Mouse (Mus musculus) embryo, embryonic 11 days (tissue): ENCODE results near the gene Nmbr.
A peak's percentile ranks its signal among the peaks of the same experiment; 100 is the strongest.

ENCODE experiments used
- DNase-seq: peaks from one replicate; pipeline ENCODE4 v3.0.0-alpha.2; 2015

Gene Nmbr

GRCm38 (mm10) chr10:14705072-14706066 lies at the start of gene Nmbr, which contains the start of gene Vta1:
Gene Nmbr, plus strand, starts transcription at chr10:14705591.
Gene Vta1, minus strand, starts transcription at chr10:14705560.
- peak; percentile 97 for DNase-seq

GRCm38 (mm10) chr10:14660875-14661274 lies 44.5 kb upstream of the Nmbr start:
- DNase-seq: no peak

GRCm38 (mm10) chr10:14666147-14666546 lies 39.2 kb upstream of the Nmbr start:
- DNase-seq: no peak

DNA sequence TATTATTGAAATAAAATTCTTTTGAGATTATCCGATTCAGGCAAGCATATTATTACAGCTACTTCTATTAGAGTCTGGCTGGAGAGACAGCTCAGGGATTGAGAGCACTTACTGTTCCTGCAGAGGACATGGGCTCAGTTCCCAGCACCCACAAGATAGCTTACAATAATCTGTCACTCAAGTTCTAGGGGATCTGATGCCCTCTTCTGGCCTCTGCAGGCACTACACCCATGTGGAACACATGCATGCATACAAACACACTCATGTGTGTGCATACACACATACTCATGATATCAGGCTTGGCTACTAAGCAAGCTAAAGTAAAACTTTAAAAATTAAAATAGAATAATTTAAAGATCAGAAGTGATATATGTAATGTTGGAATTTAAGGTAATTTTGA lies 19.7 kb upstream of the Nmbr start:
- DNase-seq: no peak

- DNase-seq: no peak
Measured at GRCm38 (mm10) chr10:14688785-14689442, 16.5 kb upstream of the Nmbr start.

GRCm38 (mm10) chr10:14690349-14690748 lies 15.0 kb upstream of the Nmbr start:
- DNase-seq: no peak

DNA sequence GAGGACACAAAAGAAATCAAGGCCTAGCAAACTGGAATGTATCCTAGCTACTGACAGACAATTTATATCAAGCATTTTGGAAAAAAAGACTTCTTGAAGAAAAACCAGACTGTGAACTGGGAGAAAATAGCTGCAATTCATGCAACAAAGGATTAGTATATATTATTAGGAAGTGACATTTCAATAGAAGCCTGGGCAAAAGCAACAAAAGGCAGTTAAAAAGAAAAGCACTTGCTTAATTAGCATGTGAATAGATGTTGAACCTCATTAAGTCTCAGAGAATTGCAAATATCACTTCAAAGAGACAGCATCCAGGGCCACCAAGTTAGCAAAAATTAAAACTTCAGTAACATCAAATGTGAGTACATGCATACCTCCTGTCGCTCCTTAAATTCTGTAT lies 2.2 kb upstream of the Nmbr start:
- DNase-seq: peak; percentile 8

DNA sequence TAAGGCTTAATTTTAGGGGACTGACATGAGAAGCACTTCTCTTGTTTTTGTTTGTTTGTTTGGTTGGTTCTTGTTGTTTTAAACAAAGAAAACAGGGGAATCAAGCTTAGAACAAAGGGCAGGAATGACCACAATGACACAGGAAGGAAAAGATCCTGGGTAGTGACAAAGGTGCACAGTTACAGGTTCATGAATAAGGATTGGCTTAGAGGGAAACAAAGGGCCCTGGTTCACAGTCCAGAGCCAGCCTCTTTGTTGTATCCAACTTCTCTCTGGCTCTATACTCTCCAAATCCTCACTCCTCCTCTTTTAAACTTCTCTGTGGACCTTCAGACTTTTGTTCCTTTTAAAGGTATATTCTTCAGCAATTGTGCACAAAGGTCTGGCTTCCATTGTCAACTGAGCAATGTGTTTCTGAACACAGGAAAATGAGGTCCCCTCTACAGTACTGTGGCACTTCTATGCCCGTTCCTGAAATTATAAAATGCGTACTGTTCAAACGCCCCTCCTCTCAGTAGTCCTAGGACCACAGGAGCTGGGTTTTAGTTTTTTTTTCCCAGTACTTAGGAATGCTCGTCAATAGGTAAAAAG lies 1.5 kb upstream of the Nmbr start:
- no peak for DNase-seq

DNA sequence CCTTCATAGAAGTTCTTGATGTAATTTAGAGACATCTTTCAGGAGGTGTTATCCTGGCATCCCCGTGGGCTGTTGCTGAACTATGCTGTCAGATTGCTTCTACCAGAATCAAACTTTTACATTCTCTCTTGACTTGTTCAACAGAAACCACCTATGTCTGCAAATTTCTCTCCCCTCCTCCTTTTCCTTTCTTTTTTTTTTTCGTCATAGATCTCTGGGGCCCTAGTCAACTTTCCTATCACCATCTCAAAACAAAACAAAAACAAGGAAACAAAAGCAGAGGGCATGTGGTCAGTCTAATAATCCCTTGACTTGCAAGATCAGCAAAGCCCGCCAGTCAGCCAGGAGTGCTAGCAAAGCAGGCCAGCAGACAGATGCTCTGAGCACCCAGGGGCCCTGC lies 12.7 kb downstream of the Nmbr start, which contains the start of gene Gje1:
TSS of gene Gje1 (minus strand) at position 101 of the 400 bp plus-strand sequence.
- DNase-seq: no peak

DNA sequence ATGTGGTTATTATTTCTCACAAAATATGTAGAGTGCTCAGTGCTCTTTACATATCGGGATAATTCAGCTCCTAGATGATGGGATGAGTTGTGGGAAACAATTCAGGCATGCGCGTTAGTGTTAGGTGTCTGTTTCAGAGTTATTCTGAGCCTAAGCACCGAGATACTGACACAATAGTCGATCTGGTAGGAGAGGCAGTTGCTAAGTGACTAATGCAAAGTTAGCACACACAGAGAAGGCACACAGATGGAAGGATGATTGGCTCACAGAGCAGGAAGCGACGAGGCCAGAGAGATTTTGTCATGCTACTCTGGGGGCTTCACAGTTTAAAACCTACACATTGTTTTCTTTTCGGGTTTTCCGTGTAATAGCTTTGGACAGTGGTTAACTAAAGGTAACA lies 20.3 kb downstream of the Nmbr start:
- DNase-seq: no peak

GRCm38 (mm10) chr10:14734285-14734684 lies 28.9 kb downstream of the Nmbr start:
- peak; percentile 74 for DNase-seq

DNA sequence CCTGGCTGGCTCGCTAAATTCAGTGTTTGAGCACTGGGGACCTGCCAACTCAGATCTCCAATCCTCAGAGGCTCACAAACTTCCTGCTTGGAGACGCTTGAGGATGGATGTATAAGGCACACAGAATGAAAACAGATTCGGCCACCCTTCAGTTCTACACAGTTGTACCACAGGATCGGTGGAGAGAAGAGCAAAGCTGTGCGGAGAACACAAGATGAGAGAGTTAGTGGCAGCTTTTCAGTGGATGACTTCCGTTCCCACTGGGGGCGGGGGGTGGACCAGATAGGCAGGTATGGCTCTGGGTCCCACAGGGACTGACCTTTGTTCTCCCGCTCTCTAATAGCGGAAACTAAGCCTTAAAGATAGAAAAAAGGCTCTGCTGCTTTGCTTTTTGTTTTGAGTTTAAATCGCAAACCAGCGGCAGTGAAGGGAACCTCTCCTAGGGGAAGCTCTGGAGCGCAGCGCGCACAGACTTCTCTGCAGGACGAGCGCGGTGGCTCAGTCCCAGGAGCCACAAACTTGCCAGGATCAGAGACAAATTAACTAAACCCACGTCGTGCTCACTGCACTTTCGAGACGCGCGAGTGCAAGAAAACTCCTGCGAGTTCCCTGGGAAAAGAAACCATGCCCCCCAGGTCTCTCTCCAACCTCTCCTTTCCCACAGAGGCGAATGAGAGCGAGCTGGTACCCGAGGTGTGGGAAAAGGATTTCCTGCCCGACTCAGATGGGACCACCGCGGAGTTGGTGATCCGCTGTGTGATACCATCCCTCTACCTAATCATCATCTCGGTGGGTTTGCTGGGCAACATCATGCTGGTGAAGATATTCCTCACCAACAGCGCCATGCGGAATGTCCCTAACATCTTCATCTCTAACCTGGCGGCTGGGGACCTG lies 54.5 kb downstream of the Nmbr start:
- DNase-seq: peak; percentile 58

GRCm38 (mm10) chr10:14760618-14761017 lies 55.2 kb downstream of the Nmbr start:
- no peak for DNase-seq

DNA sequence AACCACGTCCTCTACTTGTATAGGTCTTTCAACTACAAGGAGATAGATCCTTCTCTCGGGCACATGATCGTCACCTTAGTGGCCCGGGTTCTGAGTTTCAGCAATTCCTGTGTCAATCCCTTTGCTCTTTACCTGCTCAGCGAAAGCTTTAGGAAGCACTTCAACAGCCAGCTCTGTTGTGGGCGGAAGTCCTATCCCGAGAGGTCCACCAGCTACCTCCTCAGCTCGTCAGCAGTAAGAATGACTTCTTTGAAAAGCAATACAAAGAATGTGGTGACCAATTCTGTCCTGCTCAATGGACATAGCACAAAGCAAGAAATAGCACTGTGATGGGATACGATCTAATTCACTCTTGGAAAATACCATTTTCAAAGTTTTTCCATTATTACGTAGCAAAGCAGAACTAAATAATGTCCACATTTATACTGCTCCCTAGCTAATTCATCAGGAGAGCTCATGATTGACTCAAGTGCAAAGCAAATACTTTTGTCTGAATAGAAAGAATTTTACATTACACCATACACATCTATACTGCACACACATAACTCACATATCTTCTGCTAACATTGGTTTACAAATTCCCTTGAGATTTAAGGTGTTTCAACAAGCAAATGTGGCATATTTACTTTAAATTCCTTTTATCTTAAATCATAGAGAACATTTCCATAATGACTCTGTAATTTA lies 65.0 kb downstream of the Nmbr start:
- DNase-seq: no peak

GRCm38 (mm10) chr10:14774499-14774898 lies 69.1 kb downstream of the Nmbr start:
- peak; percentile 42 for DNase-seq

GRCm38 (mm10) chr10:14789969-14790368 lies 84.6 kb downstream of the Nmbr start:
- DNase-seq: peak; percentile 1

- DNase-seq: no peak
Measured at GRCm38 (mm10) chr10:14816970-14817369, 111.6 kb downstream of the Nmbr start.
